ENCODE assay signal across 19 mouse cellular contexts in genomic region chr2:34078248-34078874, GRCm38 (mm10).
DNase-seq lines count a peak whose midpoint lies in the region; ATAC-seq and TF ChIP-seq lines count a peak whose summit lies in the region.
"Had no signal": no experiment of that assay in that cellular context is flagged by ENCODE, and none has a peak within 500 bp of the region (broad histone marks: within the 10 kb centered on the region; RNA-seq: fewer than 3 reads in every experiment).

No protein-coding gene starts in this region.

- ATAC-seq in forebrain, embryonic 15.5 days (replicated peaks), result 0 out of 2 replicates have a peak, but pooled peaks have one; percentile 46
- peak; percentile 63 for ATAC-seq in hindbrain, postnatal 0 days
- ATAC-seq in erythroid progenitor cell, adult 5-6 weeks (replicated peaks; ENCODE audit: low FRiP score, poor library complexity, severe bottlenecking), result no peak
- ATAC-seq in liver, postnatal 0 days, result no peak
- ATAC-seq: intestine, postnatal 0 days had no signal

- TF ChIP-seq EP300 in liver, postnatal 0 days (IDR thresholded peaks at IDR 0.05; ENCODE audit: low read depth), result no peak

- no peak overlapping the region for H3K9ac ChIP-seq in forebrain, embryonic 15.5 days (replicated peaks)
- no peak overlapping the region for H3K9ac ChIP-seq in hindbrain, postnatal 0 days (replicated peaks; ENCODE audit: low read length)
- no peak overlapping the region for H3K9ac ChIP-seq in liver, postnatal 0 days (replicated peaks)
- H3K9ac ChIP-seq: liver, embryonic 14.5 days had no signal

- no peaks in the 10 kb centered on the region for H3K9me3 ChIP-seq in forebrain, embryonic 15.5 days
- no peaks in the 10 kb centered on the region for H3K9me3 ChIP-seq in hindbrain, postnatal 0 days (ENCODE audit: low read length)
- H3K9me3 ChIP-seq in liver, postnatal 0 days (ENCODE audit: low read length), result no peaks in the 10 kb centered on the region

- WGBS in forebrain, embryonic 15.5 days, result 62% methylated on average over 3 of the region's 3 CpGs
- 31% methylated on average over 3 of the region's 3 CpGs for WGBS in hindbrain, postnatal 0 days
- whole genome bisulfite sequencing in liver, postnatal 0 days (ENCODE audit: insufficient replicate concordance), result 78% methylated on average over 3 of the region's 3 CpGs

- no peak overlapping the region for H3K4me3 ChIP-seq in forebrain, embryonic 15.5 days
- H3K4me3 ChIP-seq in hindbrain, postnatal 0 days (ENCODE audit: low read length), result no peak overlapping the region
- no peak overlapping the region for H3K4me3 ChIP-seq in liver, postnatal 0 days (ENCODE audit: low read depth, low read length)

- DNase-seq in embryo, embryonic 11 days, result peak; percentile 72
- DNase-seq in hindbrain, postnatal 0 days (ENCODE audit: low spot score), result peak; percentile 28
- DNase-seq in neural tube, embryonic 10.5 days (ENCODE audit: extremely low spot score, low spot score), result peak; percentile 40
- no peak for DNase-seq in layer of hippocampus, adult 9-11 months
- no peak for DNase-seq in natural killer cell, adult 2 months (ENCODE audit: low spot score in 2 of 2)
- no peak for DNase-seq in liver, postnatal 0 days
- DNase-seq: adrenal gland, postnatal 14 days; B cell, adult 2 months; cerebellum, postnatal 25 days; heart, postnatal 10 days; kidney, postnatal 14 days; layer of hippocampus, postnatal 36 days; left cerebral cortex, postnatal 4 days; lung, postnatal 4 days; right cerebral cortex, postnatal 25 days had no signal

- no peaks in the 10 kb centered on the region for H3K27me3 ChIP-seq in forebrain, embryonic 15.5 days
- no peaks in the 10 kb centered on the region for H3K27me3 ChIP-seq in hindbrain, postnatal 0 days (ENCODE audit: insufficient read depth, low read length)
- no peaks in the 10 kb centered on the region for H3K27me3 ChIP-seq in liver, postnatal 0 days (ENCODE audit: insufficient read depth, low read length)

- H3K4me2 ChIP-seq in forebrain, embryonic 15.5 days (replicated peaks), result no peak overlapping the region
- no peak overlapping the region for H3K4me2 ChIP-seq in hindbrain, postnatal 0 days (ENCODE audit: low read depth, low read length)
- no peak overlapping the region for H3K4me2 ChIP-seq in liver, postnatal 0 days (ENCODE audit: low read depth, low read length)

- no peak for TF ChIP-seq CTCF in hindbrain, postnatal 0 days (IDR thresholded peaks at IDR 0.05; ENCODE audit: low read depth)
- TF ChIP-seq CTCF in liver, postnatal 0 days (IDR thresholded peaks at IDR 0.05; ENCODE audit: low read depth), result no peak

- H3K4me1 ChIP-seq in forebrain, embryonic 15.5 days, result peaks cover 11% of the 10 kb centered on the region
- H3K4me1 ChIP-seq in hindbrain, postnatal 0 days (ENCODE audit: insufficient read depth, low read length), result peaks cover 5% of the 10 kb centered on the region; the same call in 1 of the 2 replicates
- no peaks in the 10 kb centered on the region for H3K4me1 ChIP-seq in liver, postnatal 0 days (ENCODE audit: insufficient read depth)

- no peak overlapping the region; the same call in 1 of the 2 replicates for H3K27ac ChIP-seq in forebrain, embryonic 15.5 days (replicated peaks)
- no peak overlapping the region for H3K27ac ChIP-seq in hindbrain, postnatal 0 days
- no peak overlapping the region for H3K27ac ChIP-seq in liver, postnatal 0 days (ENCODE audit: low read depth)
- H3K27ac ChIP-seq: liver, embryonic 14.5 days had no signal

- H3K36me3 ChIP-seq in forebrain, embryonic 15.5 days, result no peaks in the 10 kb centered on the region
- H3K36me3 ChIP-seq in hindbrain, postnatal 0 days (ENCODE audit: insufficient read depth, low read length), result no peaks in the 10 kb centered on the region
- H3K36me3 ChIP-seq in liver, postnatal 0 days (replicated peaks; ENCODE audit: insufficient read depth, low read length), result no peaks in the 10 kb centered on the region

Comparison
In these comparisons a context has a peak if more than half of its experiments do, and no peak if none do; other contexts are left out.
1. DNase-seq: peak in embryo, embryonic 11 days (single experiment), hindbrain, postnatal 0 days (single experiment) and neural tube, embryonic 10.5 days (single experiment); none in layer of hippocampus, adult 9-11 months (single experiment), natural killer cell, adult 2 months (0 of 2) and liver, postnatal 0 days (single experiment).
2. ATAC-seq: peak in forebrain, embryonic 15.5 days (single experiment) and hindbrain, postnatal 0 days (single experiment); none in erythroid progenitor cell, adult 5-6 weeks (single experiment) and liver, postnatal 0 days (single experiment).